Mouse (Mus musculus) stomach, postnatal 0 days (tissue): Measurements from ENCODE around the gene Zfp791. TPM values are rescaled to one million over a fixed set of nuclear protein-coding genes. Genes with fewer than 3 reads are reported as not detected.

ENCODE experiments used
- ATAC-seq: fragments of 200-750 bp; cut with Nextera tagmentation; 2 replicates; pipeline ENCODE4 v1.8.0; 2017; ENCODE audit not compliant: low FRiP score, low TSS enrichment
- DNase-seq: peaks from one replicate; pipeline ENCODE4 v3.0.0-alpha.2; 2016; ENCODE audit warnings: low spot score
- H3K27ac ChIP-seq: fragments of 300-500 bp; sonication (generic); replicated peaks from 2 replicates; pipeline ENCODE4 v1.5.1; 2014; ENCODE audit warnings: mild to moderate bottlenecking, control low read depth
- H3K27me3 ChIP-seq: fragments of 300-500 bp; sonication (generic); 2 replicates; pipeline ENCODE4 v1.6.1; 2014; ENCODE audit warnings: low read length; ENCODE audit not compliant: control insufficient read depth, insufficient read depth
- H3K36me3 ChIP-seq: fragments of 300-500 bp; sonication (generic); 2 replicates; pipeline ENCODE4 v1.6.1; 2014; ENCODE audit warnings: low read length, mixed read lengths; ENCODE audit not compliant: control insufficient read depth, insufficient read depth
- H3K4me1 ChIP-seq: fragments of 300-500 bp; sonication (generic); replicated peaks from 2 replicates; pipeline ENCODE4 v1.6.1; 2014; ENCODE audit warnings: antibody characterized with exemption; ENCODE audit not compliant: control insufficient read depth, insufficient read depth
- H3K4me2 ChIP-seq: fragments of 300-500 bp; sonication (generic); replicated peaks from 2 replicates; pipeline ENCODE4 v1.6.1; 2014; ENCODE audit warnings: low read depth, mild to moderate bottlenecking, control low read depth, moderate library complexity
- H3K4me3 ChIP-seq: fragments of 300-500 bp; sonication (generic); 2 replicates; pipeline ENCODE4 v1.5.1; 2014; ENCODE audit warnings: low read depth, low read length, control low read depth
- H3K9ac ChIP-seq: fragments of 300-500 bp; sonication (generic); 2 replicates; pipeline ENCODE4 v1.6.1; 2014; ENCODE audit warnings: mild to moderate bottlenecking, low read length, control low read depth, mixed read lengths
- H3K9me3 ChIP-seq: fragments of 300-500 bp; sonication (generic); 2 replicates; pipeline ENCODE4 v1.6.1; 2016; ENCODE audit warnings: low read length; ENCODE audit not compliant: control insufficient read depth
- CTCF ChIP-seq: IDR thresholded peaks from 2 replicates; pipeline ENCODE4 v1.5.1; 2016; ENCODE audit warnings: antibody characterized with exemption, low read depth, mild to moderate bottlenecking, moderate library complexity
- EP300 ChIP-seq: optimal IDR thresholded peaks from 2 replicates; pipeline ENCODE3; 2016; ENCODE audit warnings: antibody characterized with exemption
- WGBS: fragments of 180-500 bp; shearing (Covaris S2); extraction: QIAGEN DNeasy Blood & Tissue Kit; methylation state at CpG from one replicate; pipeline ENCODE4 v1.1.7; 2014; 5-methylcytosine and 5-hydroxymethylcytosine counted together
- microRNA-seq: library from miRNA; unstranded; fragments of <30 nt; microRNA quantifications from one replicate; pipeline ENCODE4, GENCODE M21; 2016
- polyA plus RNA-seq: library from polyadenylated mRNA; unstranded; fragments of >200 nt; fragmentation: Nextera tagmentation; extraction: Ambion mirVana; gene quantifications from 2 replicates; pipeline ENCODE4 v1.2.1, GENCODE M21; 2015

The Zfp791 gene
- polyA plus RNA-seq, 1 experiment from 2014 or later = 1.5 TPM

DNA sequence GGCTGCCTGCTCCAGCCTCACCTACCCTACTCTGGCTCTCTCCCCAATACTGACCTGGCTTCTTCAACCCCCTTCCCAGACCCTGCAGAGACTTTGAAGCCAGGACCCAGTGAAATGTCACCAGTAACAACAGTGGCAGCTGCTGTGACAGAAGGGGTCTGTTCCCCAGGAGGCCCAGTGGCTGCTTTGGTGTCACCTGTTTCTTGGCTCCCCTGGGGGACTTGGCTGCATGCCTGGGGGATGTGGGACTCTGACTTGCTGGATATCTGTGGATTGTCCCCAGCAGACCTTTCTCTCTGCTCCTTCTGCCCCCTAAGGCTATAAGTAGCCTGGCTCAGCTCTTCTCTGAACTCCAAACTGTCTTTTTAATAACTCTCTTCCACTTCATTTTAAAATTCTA is 54.9 kb downstream of the Zfp791 start, which contains the start of gene Gm5741:
Gene Gm5741, minus strand, starts transcription at position 1 of the 400 bp plus-strand sequence.
- DNase-seq = no peak
- TF ChIP-seq EP300 (no peak), CTCF (no peak)
- H3K27ac ChIP-seq = no peak within 1 kb of the TSS
- H3K27me3 ChIP-seq = no peaks in the 10 kb centered on the region
- H3K4me2 ChIP-seq = no peak within 1 kb of the TSS
- 0 out of 2 replicates have a peak, but pooled peaks cover 4% of the 10 kb centered on the region for H3K4me1 ChIP-seq
- H3K9ac ChIP-seq = no peak within 1 kb of the TSS
- no peaks in the 10 kb centered on the region for H3K36me3 ChIP-seq
- H3K4me3 ChIP-seq = no peak within 1 kb of the TSS
- ATAC-seq = no peak
- no peaks in the 10 kb centered on the region for H3K9me3 ChIP-seq

DNA sequence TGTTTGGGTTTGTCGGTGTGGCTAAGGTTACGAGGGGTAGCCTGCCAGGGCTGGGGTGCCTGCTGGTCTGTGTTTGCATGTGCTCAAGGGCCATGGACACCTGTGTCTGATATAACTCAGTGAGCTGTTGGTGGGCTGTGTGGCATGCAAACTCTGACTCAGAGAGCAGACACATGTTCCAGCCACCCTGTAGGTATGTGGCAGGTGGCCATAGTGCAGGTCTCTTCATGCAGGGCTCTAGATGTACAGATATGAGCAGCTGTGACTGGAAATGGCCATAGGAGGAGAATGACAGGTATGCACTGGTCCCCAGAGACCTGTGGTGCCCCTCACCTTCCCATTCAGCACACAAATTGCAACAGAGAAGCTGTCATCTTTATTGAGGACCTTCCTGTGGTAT is 55.7 kb downstream of the Zfp791 start:
- no peak overlapping the region for H3K9ac ChIP-seq
- H3K36me3 ChIP-seq = no peaks in the 10 kb centered on the region
- ATAC-seq = no peak
- H3K27ac ChIP-seq = no peak overlapping the region
- H3K27me3 ChIP-seq = no peaks in the 10 kb centered on the region
- no peak overlapping the region for H3K4me3 ChIP-seq
- H3K9me3 ChIP-seq = no peaks in the 10 kb centered on the region
- TF ChIP-seq EP300 (no peak), CTCF (no peak)
- H3K4me1 ChIP-seq = 0 out of 2 replicates have a peak, but pooled peaks cover 2% of the 10 kb centered on the region
- 87% methylated on average over 2 of the region's 2 CpGs for WGBS
- H3K4me2 ChIP-seq = no peak overlapping the region
- no peak for DNase-seq

DNA sequence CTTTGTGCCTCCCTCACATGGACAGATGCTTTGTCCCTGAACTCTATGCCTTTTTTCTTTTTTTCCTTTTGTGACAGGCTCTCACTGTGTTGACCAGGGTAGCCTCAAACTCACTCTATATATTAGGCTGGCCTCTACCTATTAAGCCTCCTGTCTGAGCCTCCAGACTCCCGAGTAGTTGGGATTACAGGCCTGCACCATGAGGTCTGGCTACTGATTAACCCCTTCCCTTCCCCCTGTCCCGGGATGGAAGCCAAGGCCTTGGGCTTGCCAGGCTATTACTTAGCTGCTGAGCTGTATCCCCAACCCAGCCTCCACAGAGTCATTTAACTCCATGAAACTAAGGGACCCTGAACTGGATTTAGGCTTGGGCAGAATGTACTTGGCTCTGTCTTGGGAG is 57.7 kb downstream of the Zfp791 start:
- Histone ChIP-seq H3K27ac (no peak overlapping the region), H3K9me3 (no peaks in the 10 kb centered on the region), H3K4me2 (no peak overlapping the region), H3K27me3 (no peaks in the 10 kb centered on the region), H3K36me3 (no peaks in the 10 kb centered on the region), H3K4me1 (peaks cover 4% of the 10 kb centered on the region; the same call in 1 of the 2 replicates), H3K4me3 (no peak overlapping the region), H3K9ac (no peak overlapping the region)
- DNase-seq (no peak), ATAC-seq (no peak)
- no peak for TF ChIP-seq CTCF
- TF ChIP-seq EP300 = no peak
- 31% methylated on average over 2 of the region's 2 CpGs for WGBS

DNA sequence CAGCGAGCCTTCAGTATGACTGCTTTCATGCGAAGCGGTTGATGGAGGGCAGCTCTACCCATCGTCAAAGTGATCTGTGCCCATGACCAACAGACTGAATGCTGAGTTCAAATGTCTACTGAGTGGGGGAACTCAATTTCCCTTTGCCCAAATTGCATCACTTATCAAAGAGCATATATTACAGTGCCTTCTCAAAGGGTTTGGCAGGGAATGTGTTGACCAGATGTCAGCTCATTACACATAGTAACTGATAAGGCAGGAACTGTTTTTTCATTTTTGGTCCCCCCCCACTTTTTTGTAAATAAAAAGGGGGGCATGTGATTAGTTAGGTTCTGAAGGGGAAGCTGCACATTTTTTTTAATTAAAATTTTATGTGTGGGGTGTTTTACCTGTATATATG is 60.3 kb downstream of the Zfp791 start:
- Histone ChIP-seq H3K9ac (no peak overlapping the region), H3K36me3 (no peaks in the 10 kb centered on the region), H3K4me1 (peaks cover 4% of the 10 kb centered on the region; the same call in 1 of the 2 replicates), H3K4me2 (no peak overlapping the region), H3K4me3 (no peak overlapping the region), H3K9me3 (no peaks in the 10 kb centered on the region), H3K27ac (no peak overlapping the region), H3K27me3 (no peaks in the 10 kb centered on the region)
- ATAC-seq = no peak
- DNase-seq = no peak
- TF ChIP-seq EP300 (no peak), CTCF (no peak)
- 92% methylated on average over 4 of the region's 4 CpGs for WGBS

DNA sequence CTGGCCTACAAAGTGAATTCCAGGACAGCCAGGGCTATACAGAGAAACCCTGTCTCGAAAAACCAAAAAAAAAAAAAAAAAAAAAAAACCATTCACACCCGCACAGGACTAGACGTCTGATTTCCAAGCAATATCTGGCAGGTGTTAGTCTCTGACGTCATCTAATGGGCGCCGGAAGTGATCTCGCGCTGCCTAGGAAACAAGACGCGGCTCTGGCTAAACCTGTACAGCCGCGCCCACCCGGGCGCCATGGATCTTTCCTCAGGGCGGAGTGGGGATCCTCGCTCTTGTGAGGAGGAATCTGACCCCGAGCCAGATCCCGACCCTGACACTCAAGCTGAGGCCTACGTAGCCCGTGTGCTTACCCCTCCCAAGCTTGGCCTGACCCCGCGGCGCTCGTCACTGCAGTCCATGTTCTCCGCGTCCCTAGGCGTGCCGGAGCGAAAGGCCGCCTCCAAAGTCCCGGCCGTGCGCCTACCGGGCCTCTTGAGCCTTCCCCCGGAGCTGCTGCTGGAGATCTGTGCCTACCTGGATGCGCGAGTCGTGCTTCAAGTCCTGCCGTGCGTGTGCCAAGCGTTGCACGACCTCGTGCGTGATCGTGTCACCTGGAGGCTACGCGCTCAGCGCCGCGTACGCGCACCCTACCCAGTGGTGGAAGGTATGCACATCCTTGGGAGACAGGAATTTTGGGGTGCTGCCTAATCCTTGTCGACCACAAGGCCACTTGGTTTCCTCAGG is 62.8 kb downstream of the Zfp791 start, which contains the start of gene Fbxw9:
Gene Fbxw9, plus strand, starts transcription at position 177 of the 738 bp plus-strand sequence.
- peak within 1 kb of the TSS; percentile 97 for H3K4me2 ChIP-seq
- DNase-seq = peak; percentile 94
- H3K36me3 ChIP-seq = peaks cover 2% of the 10 kb centered on the region; the same call in 1 of the 2 replicates
- H3K9me3 ChIP-seq = no peaks in the 10 kb centered on the region
- under 1% methylated on average over 52 of the region's 53 CpGs for WGBS
- H3K4me1 ChIP-seq = peaks cover 4% of the 10 kb centered on the region; the same call in 1 of the 2 replicates
- H3K27ac ChIP-seq = peak within 1 kb of the TSS; percentile 76
- peak within 1 kb of the TSS; percentile 81 for H3K4me3 ChIP-seq
- peak within 1 kb of the TSS; percentile 76 for H3K9ac ChIP-seq
- peak; percentile 91 for ATAC-seq
- TF ChIP-seq CTCF = 0 out of 2 replicates have a peak, but pooled peaks have one; percentile 20
- TF ChIP-seq EP300 = no peak
- no peaks in the 10 kb centered on the region for H3K27me3 ChIP-seq

Small RNAs within 50 kb of the gene (microRNA-seq; reads per million reads assigned to microRNA genes)
- not detected for gene Gm23388
- gene Mir7070 = not detected

Other genes starting within 250 kb of the Zfp791 start
- 18.5 and 21.1 TPM in 2 replicates for gene Gcdh, start 229.2 kb downstream of the Zfp791 start, polyA plus RNA-seq
- 0.51 and 0.82 TPM in 2 replicates for gene Klf1, start 221.2 kb downstream of the Zfp791 start, polyA plus RNA-seq
- 15.9 and 17.4 TPM in 2 replicates for gene Dnase2a, start 214.5 kb downstream of the Zfp791 start, polyA plus RNA-seq
- gene Mast1, start 185.7 kb downstream of the Zfp791 start, polyA plus RNA-seq = 0.87 and 1.1 TPM in 2 replicates
- gene Rtbdn, start 176.1 kb downstream of the Zfp791 start, polyA plus RNA-seq = 0.05 and 0.13 TPM in 2 replicates
- not detected in 2 replicates for gene Gm49661, start 153.7 kb downstream of the Zfp791 start, polyA plus RNA-seq
- 370 and 376 TPM in 2 replicates for gene Prdx2, start 153.5 kb downstream of the Zfp791 start, polyA plus RNA-seq
- 79.4 and 80.1 TPM in 2 replicates for gene Rnaseh2a, start 153.3 kb downstream of the Zfp791 start, polyA plus RNA-seq
- gene Junb, start 144.4 kb downstream of the Zfp791 start, polyA plus RNA-seq = 88.5 and 95.9 TPM in 2 replicates
- 28.8 and 30.9 TPM in 2 replicates for gene Hook2, start 132.5 kb downstream of the Zfp791 start, polyA plus RNA-seq
- gene Best2, start 108.6 kb downstream of the Zfp791 start, polyA plus RNA-seq = 0.06 and 0.16 TPM in 2 replicates
- 68.0 and 71.8 TPM in 2 replicates for gene Asna1, start 97.8 kb downstream of the Zfp791 start, polyA plus RNA-seq
- gene Trir, start 96.3 kb downstream of the Zfp791 start, polyA plus RNA-seq = 94.4 and 95.1 TPM in 2 replicates
- 12.5 and 15.4 TPM in 2 replicates for gene Tnpo2, start 86.2 kb downstream of the Zfp791 start, polyA plus RNA-seq
- gene Fbxw9, start 63.0 kb downstream of the Zfp791 start, polyA plus RNA-seq = 25.7 and 28.4 TPM in 2 replicates
- not detected in 2 replicates for gene Gm5741, start 55.1 kb downstream of the Zfp791 start, polyA plus RNA-seq
- 40.2 and 42.2 TPM in 2 replicates for gene Dhps, start 51.3 kb downstream of the Zfp791 start, polyA plus RNA-seq
- gene Wdr83os, start 42.4 kb downstream of the Zfp791 start, polyA plus RNA-seq = 114 and 117 TPM in 2 replicates
- gene Wdr83, start 41.8 kb downstream of the Zfp791 start, polyA plus RNA-seq = 22.3 and 23.6 TPM in 2 replicates
- 29.1 and 32.6 TPM in 2 replicates for gene Man2b1, start 39.8 kb downstream of the Zfp791 start, polyA plus RNA-seq
- gene Cks1brt, start 28.8 kb upstream of the Zfp791 start, polyA plus RNA-seq = 0.05 TPM in 1 of 2 replicates, not detected in the other
- not detected in 2 replicates for gene Olfr371, start 102.9 kb upstream of the Zfp791 start, polyA plus RNA-seq
- 36.1 and 39.5 TPM in 2 replicates for gene Orc6, start 176.5 kb upstream of the Zfp791 start, polyA plus RNA-seq
- gene Vps35, start 176.7 kb upstream of the Zfp791 start, polyA plus RNA-seq = 75.9 and 78.0 TPM in 2 replicates